Mouse (Mus musculus): Measurements from ENCODE around the gene 4932429P05Rik. TPM values are rescaled to one million over a fixed set of nuclear protein-coding genes. Genes with fewer than 3 reads are reported as not detected.

4932429P05Rik gene
- not detected in 2 replicates for polyA plus RNA-seq (2012; ENCODE audit: insufficient read depth, insufficient read length, low replicate concordance, missing spikeins)

- no peak within 1 kb of the TSS for H3K4me3 ChIP-seq (ENCODE audit: insufficient read depth, low read depth, low read length)
- TF ChIP-seq POLR2A (IDR thresholded peaks at IDR 0.05; ENCODE audit: insufficient read depth, low read depth, low read length) (no peak), CTCF (IDR thresholded peaks at IDR 0.05; ENCODE audit: insufficient read depth, low read depth, low read length) (no peak)
These were observed at the start of gene 4932429P05Rik for GRCm38 (mm10) chrX:89751968-89752367. TSS of gene 4932429P05Rik (plus strand) at chrX:89752268.

More at GRCm38 (mm10) chrX:89751968-89752367, at the start of gene 4932429P05Rik:
- Histone ChIP-seq H3K4me1 (ENCODE audit: control insufficient read depth, insufficient read depth, low read length) (no peaks in the 10 kb centered on the region), H3K27ac (ENCODE audit: insufficient read depth, low read depth, low read length) (no peak within 1 kb of the TSS)

Other genes with a start within 250 kb of the 4932429P05Rik start
- gene 4930415L06Rik, start 180.6 kb downstream of the 4932429P05Rik start, polyA plus RNA-seq (2012; ENCODE audit: insufficient read depth, insufficient read length, low replicate concordance, missing spikeins), result not detected in 2 replicates

All from olfactory bulb, adult 2 months (tissue).